Mouse (Mus musculus) lung, postnatal 36 days (tissue): ENCODE data around the gene Prg4.

Source experiments
- DNase-seq: peaks from one replicate; pipeline ENCODE4 v3.0.0; 2022; ENCODE audit warnings: mixed read lengths

The Prg4 gene

GRCm38 (mm10) chr1:150466132-150466531 is at the start of gene Prg4:
TSS of gene Prg4 (minus strand) at chr1:150466165.
- DNase-seq, result peak; percentile 54

- DNase-seq, result no peak
Measured at GRCm38 (mm10) chr1:150513041-150513440, 47.1 kb upstream of the Prg4 start.

GRCm38 (mm10) chr1:150505794-150506193 is 39.8 kb upstream of the Prg4 start:
- DNase-seq, result no peak

- DNase-seq, result no peak
Measured at GRCm38 (mm10) chr1:150503321-150503720, 37.4 kb upstream of the Prg4 start.

- no peak for DNase-seq
Measured at GRCm38 (mm10) chr1:150498177-150498576, 32.2 kb upstream of the Prg4 start.

GRCm38 (mm10) chr1:150497690-150498089 is 31.7 kb upstream of the Prg4 start:
- DNase-seq, result peak; percentile 78

GRCm38 (mm10) chr1:150496626-150497302 is 30.8 kb upstream of the Prg4 start:
- no peak for DNase-seq

GRCm38 (mm10) chr1:150489148-150489547 is 23.2 kb upstream of the Prg4 start:
- no peak for DNase-seq

GRCm38 (mm10) chr1:150480674-150481073 is 14.7 kb upstream of the Prg4 start:
- DNase-seq, result peak; percentile 52

- peak; percentile 7 for DNase-seq
Measured at GRCm38 (mm10) chr1:150472525-150472924, 6.6 kb upstream of the Prg4 start.

- no peak for DNase-seq
Measured at GRCm38 (mm10) chr1:150469992-150470391, 4.0 kb upstream of the Prg4 start.

GRCm38 (mm10) chr1:150465364-150465763 is 601 bp downstream of the Prg4 start:
- DNase-seq, result no peak

GRCm38 (mm10) chr1:150463691-150464090 is 2.3 kb downstream of the Prg4 start:
- DNase-seq, result no peak

- peak; percentile 21 for DNase-seq
Measured at GRCm38 (mm10) chr1:150463068-150463467, 2.9 kb downstream of the Prg4 start.

GRCm38 (mm10) chr1:150460595-150460994 is 5.4 kb downstream of the Prg4 start:
- DNase-seq, result no peak

GRCm38 (mm10) chr1:150459599-150459998 is 6.4 kb downstream of the Prg4 start:
- DNase-seq, result peak; percentile 22

- DNase-seq, result peak; percentile 12
Measured at GRCm38 (mm10) chr1:150458977-150459376, 7.0 kb downstream of the Prg4 start.

- DNase-seq, result no peak
Measured at GRCm38 (mm10) chr1:150441731-150442130, 24.2 kb downstream of the Prg4 start.

GRCm38 (mm10) chr1:150438641-150439040 is 27.3 kb downstream of the Prg4 start:
- DNase-seq, result no peak

- DNase-seq, result no peak
Measured at GRCm38 (mm10) chr1:150426216-150426615, 39.7 kb downstream of the Prg4 start.

- DNase-seq, result peak; percentile 4
Measured at GRCm38 (mm10) chr1:150425665-150426064, 40.3 kb downstream of the Prg4 start.

- DNase-seq, result no peak
Measured at GRCm38 (mm10) chr1:150418426-150418825, 47.5 kb downstream of the Prg4 start.

- DNase-seq, result no peak
Measured at GRCm38 (mm10) chr1:150416006-150416405, 50.0 kb downstream of the Prg4 start.

- DNase-seq, result no peak
Measured at GRCm38 (mm10) chr1:150409996-150410395, 56.0 kb downstream of the Prg4 start.

GRCm38 (mm10) chr1:150407285-150407684 is 58.7 kb downstream of the Prg4 start:
- DNase-seq, result no peak
